Mouse (Mus musculus) neutrophil, adult 83 days (primary cell): ENCODE data around the gene Grin3a. TPM values are rescaled to one million over a fixed set of nuclear protein-coding genes. Genes with fewer than 3 reads are reported as not detected.

ENCODE experiments used
- total RNA-seq, 2 experiments: library from RNA; stranded (reverse); gene quantifications; one replicate each; pipeline ENCODE4 v1.2.4; 2023

Gene Grin3a
- total RNA-seq, result not detected

DNA sequence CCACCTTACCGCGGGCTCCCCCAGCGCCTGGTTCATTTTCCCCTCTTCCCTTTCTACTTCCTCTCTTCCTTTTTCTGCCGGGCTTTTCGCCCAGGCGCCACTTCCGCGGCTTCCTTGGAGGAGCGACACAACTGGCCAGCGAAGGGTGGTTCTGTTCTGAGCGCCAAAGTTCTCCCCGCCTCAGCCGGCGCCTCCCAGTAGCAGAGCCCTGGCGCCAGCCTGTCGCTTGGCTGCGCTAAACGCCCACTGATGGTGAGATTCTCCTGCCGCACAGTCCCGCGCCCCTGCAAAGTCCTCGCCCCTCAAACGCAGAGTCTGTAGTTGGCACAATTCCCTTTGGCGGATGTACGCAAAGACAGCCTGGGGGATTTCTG lies at the start of gene Grin3a:
TSS of gene Grin3a (minus strand) at position 133 of the 374 bp plus-strand sequence.

GRCm38 (mm10) chr4:49681812-49682211 lies 163.7 kb downstream of the Grin3a start, which contains the start of gene Ppp3r2:
Ppp3r2 (minus strand) TSS chr4:49682024.

GRCm38 (mm10) chr4:49631319-49632138 lies 214.0 kb downstream of the Grin3a start, which contains the start of gene Rnf20:
Rnf20 (plus strand) TSS chr4:49632006.

Other genes with a start within 250 kb of the Grin3a start
- gene Tmem246, start 247.9 kb downstream of the Grin3a start, total RNA-seq, result under 1 TPM; 0.39 to 0.57 TPM
- 10 to 100 TPM; 87.4 to 92.0 TPM for gene Rnf20, start 213.7 kb downstream of the Grin3a start, total RNA-seq
- gene Ppp3r2, start 163.7 kb downstream of the Grin3a start, total RNA-seq, result not detected